ENCODE assay signal across 33 mouse cellular contexts in the genomic region with DNA sequence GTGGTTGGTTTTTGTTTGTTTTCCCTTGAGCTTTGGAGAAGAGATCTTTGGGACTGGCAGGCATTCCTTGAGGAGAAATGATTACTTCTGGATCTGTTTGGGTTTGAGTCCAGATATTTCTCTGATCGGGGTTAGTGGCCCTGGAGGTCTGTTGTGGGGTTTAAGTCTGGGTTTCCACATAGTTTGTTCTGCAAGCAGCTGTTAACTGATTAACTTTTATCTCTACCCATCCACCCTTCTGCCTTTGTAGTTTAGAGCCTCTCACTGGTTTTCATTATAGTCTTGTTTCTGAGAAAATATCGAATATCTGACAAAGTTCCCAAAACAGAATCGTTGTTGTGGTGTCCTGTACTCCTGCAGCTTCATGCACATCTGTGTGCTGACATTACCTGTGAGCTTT. TPM values are rescaled to one million over a fixed set of nuclear protein-coding genes. Genes with fewer than 3 reads are reported as not detected.
DNase-seq lines count a peak whose midpoint lies in the region; ATAC-seq and TF ChIP-seq lines count a peak whose summit lies in the region.
"Had no signal": no experiment of that assay in that cellular context is flagged by ENCODE, and none has a peak within 500 bp of the region (broad histone marks: within the 10 kb centered on the region; RNA-seq: fewer than 3 reads in every experiment).

No protein-coding gene starts in this region.

- H3K27ac ChIP-seq in liver, adult 2 months (replicated peaks; ENCODE audit: insufficient read depth, low read depth, low read length) = peak overlapping the region; percentile 81
- H3K27ac ChIP-seq in liver, embryonic 12.5 days = peak overlapping the region; percentile 75
- peak overlapping the region; percentile 76 for H3K27ac ChIP-seq in liver, postnatal 0 days (ENCODE audit: low read depth)
- H3K27ac ChIP-seq: embryonic facial prominence, embryonic 10.5 days; embryonic facial prominence, embryonic 15.5 days; forebrain, embryonic 12.5 days; heart, embryonic 10.5 days; heart, embryonic 15.5 days; intestine, embryonic 15.5 days; limb, embryonic 10.5 days; limb, embryonic 15.5 days; macrophage; midbrain, embryonic 12.5 days; neural tube, embryonic 12.5 days; stomach, postnatal 0 days had no signal

- H3K4me2 ChIP-seq in liver, embryonic 12.5 days = peak overlapping the region; percentile 33
- peak overlapping the region; percentile 38 for H3K4me2 ChIP-seq in liver, postnatal 0 days (ENCODE audit: low read depth, low read length)
- H3K4me2 ChIP-seq: embryonic facial prominence, embryonic 15.5 days; forebrain, embryonic 12.5 days; heart, embryonic 15.5 days; intestine, embryonic 15.5 days; limb, embryonic 15.5 days; midbrain, embryonic 12.5 days; neural tube, embryonic 12.5 days had no signal

- TF ChIP-seq POLR2A in liver, adult 2 months (IDR thresholded peaks at IDR 0.05; ENCODE audit: extremely low read depth, insufficient read depth, low read length) = no peak

- H3K9ac ChIP-seq in liver, adult 2 months (ENCODE audit: low read depth, low read length) = no peak overlapping the region
- peak overlapping the region; percentile 28; the same call in 1 of the 2 replicates for H3K9ac ChIP-seq in liver, embryonic 12.5 days
- H3K9ac ChIP-seq in liver, postnatal 0 days (replicated peaks) = no peak overlapping the region
- H3K9ac ChIP-seq: embryonic facial prominence, embryonic 15.5 days; forebrain, embryonic 12.5 days; forebrain, postnatal 0 days; heart, embryonic 15.5 days; intestine, embryonic 15.5 days; limb, embryonic 15.5 days; midbrain, embryonic 12.5 days; neural tube, embryonic 12.5 days had no signal

- H3K4me3 ChIP-seq in liver, adult 2 months (ENCODE audit: insufficient read depth, low read depth, low read length) = no peak overlapping the region
- H3K4me3 ChIP-seq in liver, embryonic 12.5 days = no peak overlapping the region
- no peak overlapping the region for H3K4me3 ChIP-seq in liver, postnatal 0 days (ENCODE audit: low read depth, low read length)
- H3K4me3 ChIP-seq: embryonic facial prominence, embryonic 10.5 days; embryonic facial prominence, embryonic 15.5 days; forebrain, embryonic 12.5 days; heart, embryonic 10.5 days; heart, embryonic 15.5 days; intestine, embryonic 15.5 days; limb, embryonic 10.5 days; limb, embryonic 15.5 days; midbrain, embryonic 12.5 days; myocyte; neural tube, embryonic 12.5 days had no signal

- TF ChIP-seq EP300 in liver, postnatal 0 days (IDR thresholded peaks at IDR 0.05; ENCODE audit: low read depth) = peak; percentile 63; the same call in 1 of the 2 replicates

- no peaks in the 10 kb centered on the region for H3K27me3 ChIP-seq in liver, adult 2 months (ENCODE audit: control insufficient read depth, insufficient read depth, low read length)
- H3K27me3 ChIP-seq in liver, embryonic 12.5 days (replicated peaks) = no peaks in the 10 kb centered on the region
- no peaks in the 10 kb centered on the region for H3K27me3 ChIP-seq in liver, postnatal 0 days (ENCODE audit: insufficient read depth, low read length)
- H3K27me3 ChIP-seq: embryonic facial prominence, embryonic 15.5 days; forebrain, embryonic 12.5 days; heart, embryonic 15.5 days; intestine, embryonic 15.5 days; limb, embryonic 15.5 days; midbrain, embryonic 12.5 days; neural tube, embryonic 12.5 days had no signal

- H3K4me1 ChIP-seq in liver, adult 2 months (ENCODE audit: control insufficient read depth, insufficient read depth, low read length) = peaks cover 15% of the 10 kb centered on the region
- H3K4me1 ChIP-seq in liver, embryonic 12.5 days = peaks cover 27% of the 10 kb centered on the region
- H3K4me1 ChIP-seq in liver, postnatal 0 days (ENCODE audit: insufficient read depth) = peaks cover 20% of the 10 kb centered on the region
- H3K4me1 ChIP-seq: embryonic facial prominence, embryonic 10.5 days; embryonic facial prominence, embryonic 15.5 days; forebrain, embryonic 12.5 days; heart, embryonic 10.5 days; heart, embryonic 15.5 days; intestine, embryonic 15.5 days; limb, embryonic 10.5 days; limb, embryonic 15.5 days; midbrain, embryonic 12.5 days; neural tube, embryonic 12.5 days had no signal

- DNase-seq in liver, adult 2 months (ENCODE audit: extremely low read depth, low read depth, low spot score) = peak; percentile 82
- DNase-seq in liver = no peak
- no peak for DNase-seq in liver, postnatal 0 days
- DNase-seq in spleen, postnatal 4 days (ENCODE audit: low spot score in 2 of 2) = no peak
- DNase-seq in kidney, postnatal 36 days = no peak
- DNase-seq in cerebellum, adult 9-10 months = no peak
- DNase-seq: adrenal gland, postnatal 14 days; cerebellum, adult 2 months; cerebellum, postnatal 25 days; forebrain, postnatal 0 days; gastrocnemius, postnatal 10 days; kidney, adult 2 months; kidney, postnatal 4 days; layer of hippocampus, postnatal 36 days; right cerebral cortex, adult 18-20 months; spleen, adult 18-20 months; thymus, adult 18-20 months had no signal

- H3K36me3 ChIP-seq in liver, adult 2 months (ENCODE audit: control insufficient read depth, insufficient read depth, low read length) = peaks cover 70% of the 10 kb centered on the region
- peaks cover 99% of the 10 kb centered on the region for H3K36me3 ChIP-seq in liver, embryonic 12.5 days
- peaks cover 88% of the 10 kb centered on the region for H3K36me3 ChIP-seq in liver, postnatal 0 days (replicated peaks; ENCODE audit: insufficient read depth, low read length)

- H3K79me2 ChIP-seq in liver, adult 2 months (ENCODE audit: control insufficient read depth, insufficient read depth, low read length) = peaks cover 3% of the 10 kb centered on the region; the same call in 1 of the 2 replicates

- no peak for TF ChIP-seq CTCF in liver, adult 2 months (IDR thresholded peaks at IDR 0.05; ENCODE audit: low read depth, low read length)
- no peak for TF ChIP-seq CTCF in liver, postnatal 0 days (IDR thresholded peaks at IDR 0.05; ENCODE audit: low read depth)

- 19% methylated on average over 3 of the region's 3 CpGs for WGBS in liver, adult 2 months
- 23% methylated on average over 3 of the region's 3 CpGs for WGBS in liver, embryonic 12.5 days (ENCODE audit: insufficient replicate concordance)
- WGBS in liver, postnatal 0 days (ENCODE audit: insufficient replicate concordance) = 40% methylated on average over 3 of the region's 3 CpGs

- ATAC-seq in liver, embryonic 12.5 days = peak; percentile 77
- peak; percentile 87 for ATAC-seq in liver, postnatal 0 days
- ATAC-seq: forebrain, postnatal 0 days; hindbrain, embryonic 16.5 days; intestine, embryonic 15.5 days had no signal

- no peaks in the 10 kb centered on the region for H3K9me3 ChIP-seq in liver, embryonic 12.5 days (replicated peaks)
- H3K9me3 ChIP-seq in liver, postnatal 0 days (ENCODE audit: low read length) = no peaks in the 10 kb centered on the region
- H3K9me3 ChIP-seq: embryonic facial prominence, embryonic 10.5 days; embryonic facial prominence, embryonic 15.5 days; forebrain, embryonic 12.5 days; heart, embryonic 10.5 days; heart, embryonic 15.5 days; intestine, embryonic 15.5 days; limb, embryonic 10.5 days; limb, embryonic 15.5 days; midbrain, embryonic 12.5 days; neural tube, embryonic 12.5 days had no signal

RNA-seq across cellular contexts. Expression of gene Atg16l1, which starts 8.2 kb away (rescaled TPM):
- total RNA-seq in liver, adult 2 months (2014; rRNA removed) = 30.5 and 33.2 TPM in 2 replicates
- 17.6 and 23.1 TPM in 2 replicates for polyA plus RNA-seq in liver, adult 2 months (2012; rRNA removed)
- polyA plus RNA-seq in liver, embryonic 12.5 days (2016; fragmentation: Nextera tagmentation; extraction: Ambion mirVana) = 19.5 and 21.9 TPM in 2 replicates
- 15.4 and 18.6 TPM in 2 replicates for polyA plus RNA-seq in liver, postnatal 0 days (2015; fragmentation: Nextera tagmentation; extraction: Ambion mirVana)

RNA-seq across cellular contexts. Expression of gene Sag, which starts 39.7 kb away (rescaled TPM):
- 0.09 and 0.27 TPM in 2 replicates for total RNA-seq in liver, adult 2 months (2014; rRNA removed)
- 0.15 TPM in 1 of 2 replicates, not detected in the other for polyA plus RNA-seq in liver, adult 2 months (2012; rRNA removed)
- 1.4 and 1.5 TPM in 2 replicates for polyA plus RNA-seq in liver, embryonic 12.5 days (2016; fragmentation: Nextera tagmentation; extraction: Ambion mirVana)
- polyA plus RNA-seq in liver, postnatal 0 days (2015; fragmentation: Nextera tagmentation; extraction: Ambion mirVana) = 0.17 and 0.42 TPM in 2 replicates
- total RNA-seq: midbrain, postnatal 0 days had no signal
